Mouse (Mus musculus): ENCODE data around the gene Gstm7. TPM values are rescaled to one million over a fixed set of nuclear protein-coding genes. Genes with fewer than 3 reads are reported as not detected.

Gstm7 gene
- total RNA-seq, 1 experiment from 2014 or later: 70.5 TPM

GRCm38 (mm10) chr3:107877005-107877404 lies 54.6 kb downstream of the Gstm7 start, which contains the start of gene Eps8l3:
Gene Eps8l3 (plus strand): TSS chr3:107877229.
- no peak for DNase-seq

Other genes with a start within 250 kb of the Gstm7 start
- gene Ahcyl1, start 235.3 kb downstream of the Gstm7 start, total RNA-seq (2021): 272 and 320 TPM in 2 replicates
- gene Csf1, start 171.3 kb downstream of the Gstm7 start, total RNA-seq (2021): 17.4 and 18.5 TPM in 2 replicates
- not detected in 2 replicates for gene Eps8l3, start 54.6 kb downstream of the Gstm7 start, total RNA-seq (2021)
- gene Gstm5, start 36.0 kb downstream of the Gstm7 start, total RNA-seq (2021): 28.2 and 30.2 TPM in 2 replicates
- 3.3 and 5.9 TPM in 2 replicates for gene Gstm6, start 11.9 kb upstream of the Gstm7 start, total RNA-seq (2021)
- gene Gstm3, start 37.5 kb upstream of the Gstm7 start, total RNA-seq (2021): 2.1 TPM in 1 of 2 replicates, not detected in the other
- 109 and 111 TPM in 2 replicates for gene Gstm2, start 54.6 kb upstream of the Gstm7 start, total RNA-seq (2021)
- 145 and 158 TPM in 2 replicates for gene Gstm1, start 86.2 kb upstream of the Gstm7 start, total RNA-seq (2021)
- 11.2 and 12.3 TPM in 2 replicates for gene Gstm4, start 113.1 kb upstream of the Gstm7 start, total RNA-seq (2021)
- gene Ampd2, start 154.8 kb upstream of the Gstm7 start, total RNA-seq (2021): 117 and 124 TPM in 2 replicates
- 9.8 and 12.6 TPM in 2 replicates for gene Gnat2, start 161.0 kb upstream of the Gstm7 start, total RNA-seq (2021)
- 134 and 140 TPM in 2 replicates for gene Gnai3, start 214.3 kb upstream of the Gstm7 start, total RNA-seq (2021)
- 0.23 TPM in 1 of 2 replicates, not detected in the other for gene Gpr61, start 223.1 kb upstream of the Gstm7 start, total RNA-seq (2021)

Measured in adrenal gland, postnatal 14 days (tissue).